Mouse (Mus musculus) inflammation-experienced regulatory T-cells (primary cell): Measurements from ENCODE around the gene Snw1. TPM values are rescaled to one million over a fixed set of nuclear protein-coding genes. Genes with fewer than 3 reads are reported as not detected.

Experiments used
- polyA plus RNA-seq, 2 experiments: library from polyadenylated mRNA; unstranded; fragments of 100-300 nt; shearing (Covaris generic); gene quantifications; one replicate each; pipeline ENCODE4 v1.2.1; 2017

Snw1 gene
- 100 to 1,000 TPM; 160 to 197 TPM for polyA plus RNA-seq

DNA sequence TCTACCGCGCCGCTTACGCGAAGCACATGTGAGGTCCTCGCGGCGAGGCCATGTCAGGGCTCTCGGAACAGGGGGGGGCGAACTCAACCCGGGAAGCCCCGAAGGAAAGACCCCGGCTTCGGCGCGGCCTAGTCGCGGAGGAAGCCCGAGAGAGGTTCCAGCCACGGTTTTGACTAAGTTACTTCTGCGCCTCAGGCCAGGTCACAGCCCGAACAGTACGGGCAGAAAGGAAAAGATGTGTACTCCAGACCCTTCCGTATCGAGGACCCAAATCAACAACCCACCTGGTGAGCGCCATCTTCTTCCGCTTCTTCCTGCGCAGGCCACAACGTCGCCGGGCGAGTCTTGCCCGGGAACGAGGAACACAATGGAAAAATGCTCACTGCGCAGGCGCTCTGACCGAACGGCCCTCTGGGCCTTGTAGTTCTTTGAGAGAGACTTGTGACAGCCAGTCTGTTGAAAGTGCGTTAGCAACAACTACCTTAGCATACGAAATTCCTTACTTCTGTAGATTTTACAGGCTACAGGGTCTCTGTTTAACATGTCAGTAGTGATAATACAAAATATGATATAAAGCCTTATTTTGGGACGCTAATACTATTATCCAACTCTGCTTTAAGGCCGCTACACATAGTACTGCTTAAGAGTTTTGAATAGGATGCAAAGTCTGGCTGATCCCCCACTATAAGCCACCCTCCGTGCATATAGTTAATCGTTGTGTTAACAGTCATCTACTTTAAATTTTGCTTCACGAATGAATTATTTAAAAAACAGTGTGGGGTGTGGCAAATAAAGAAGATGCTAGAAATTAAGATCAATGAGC is at the start of gene Snw1:
Gene Snw1, minus strand, starts transcription at position 311 of the 823 bp plus-strand sequence.

DNA sequence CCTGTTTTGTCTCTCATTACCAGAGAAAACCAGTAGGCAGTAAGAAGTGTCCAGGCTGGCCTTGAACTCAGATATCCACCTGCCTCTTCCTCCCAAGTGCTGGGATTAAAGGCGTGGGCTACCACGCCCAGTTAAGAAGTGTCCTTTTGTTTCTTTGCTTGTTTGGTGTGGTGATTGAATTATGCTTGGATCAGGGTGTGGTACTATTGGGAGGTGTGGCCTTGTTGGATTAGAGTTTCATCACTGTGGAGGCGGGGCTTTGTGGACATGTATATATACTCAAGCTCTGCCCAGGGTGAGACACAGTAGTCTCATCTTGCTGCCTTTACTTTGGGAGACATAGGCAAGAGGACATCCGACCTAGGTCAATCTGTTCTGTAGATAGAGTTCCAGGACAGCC is 41.9 kb upstream of the Snw1 start, which contains the start of gene Gm8300:
Gene Gm8300, plus strand, starts transcription at position 301 of the 400 bp plus-strand sequence.

DNA sequence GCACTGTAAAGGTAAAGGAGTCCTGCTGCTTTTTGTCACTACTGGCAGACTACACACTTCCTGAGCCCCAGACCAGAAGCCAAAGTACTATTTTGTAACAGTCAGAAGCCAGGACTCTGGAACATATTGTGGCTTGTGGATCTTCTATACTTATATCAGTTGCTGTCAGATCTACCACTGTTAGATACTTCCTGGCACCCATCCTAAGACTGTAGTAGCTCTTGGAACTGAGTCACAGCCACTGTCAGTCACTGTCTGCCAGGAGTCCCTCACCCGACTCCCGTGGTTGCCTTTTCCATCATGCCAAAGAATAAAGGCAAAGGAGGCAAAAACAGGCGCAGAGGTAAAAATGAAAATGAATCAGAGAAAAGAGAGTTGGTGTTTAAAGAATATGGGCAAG is 22.3 kb upstream of the Snw1 start, which contains the start of gene Gm5788:
Gene Gm5788, plus strand, starts transcription at position 301 of the 400 bp plus-strand sequence.

DNA sequence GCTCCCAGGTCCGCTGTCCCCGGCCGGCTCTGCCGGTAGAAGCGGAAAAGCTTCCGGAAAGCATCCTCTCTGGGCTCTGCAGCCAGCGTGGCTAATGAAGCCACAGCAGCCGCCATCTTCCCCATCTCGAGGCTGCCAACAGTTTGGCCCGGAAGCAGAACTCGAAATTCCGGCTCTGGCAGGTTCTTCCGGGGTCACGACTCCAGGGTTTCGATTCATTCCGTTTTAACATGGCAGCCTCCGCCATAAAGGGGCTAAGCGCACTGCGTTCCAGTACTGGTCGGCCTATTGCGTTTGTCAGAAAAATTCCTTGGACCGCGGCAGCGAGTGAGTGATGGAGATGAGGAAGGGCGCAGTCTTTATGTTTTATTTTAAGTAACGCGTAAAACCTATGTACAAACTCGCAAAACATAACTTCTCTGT is 28.4 kb downstream of the Snw1 start, which contains the start of the genes Slirp and Alkbh1:
Gene Slirp, plus strand, starts transcription at position 197 of the 423 bp plus-strand sequence.
Gene Alkbh1, minus strand, starts transcription at position 318 of the 423 bp plus-strand sequence.

Other genes starting within 250 kb of the Snw1 start
- gene Noxred1, start 233.5 kb downstream of the Snw1 start, polyA plus RNA-seq: 1 to 10 TPM in 1 of 2 experiments, under 1 TPM in 1; 0.54 to 2.1 TPM
- gene Vipas39, start 206.0 kb downstream of the Snw1 start, polyA plus RNA-seq: 10 to 100 TPM; 24.6 to 35.4 TPM
- 100 to 1,000 TPM; 173 to 190 TPM for gene Ahsa1, start 205.8 kb downstream of the Snw1 start, polyA plus RNA-seq
- gene Ism2, start 172.6 kb downstream of the Snw1 start, polyA plus RNA-seq: under 1 TPM in 1 of 2 experiments, not detected in 1; 0.29 TPM
- gene Sptlc2, start 83.9 kb downstream of the Snw1 start, polyA plus RNA-seq: 100 to 1,000 TPM; 146 to 161 TPM
- 10 to 100 TPM; 54.1 to 85.4 TPM for gene Slirp, start 28.4 kb downstream of the Snw1 start, polyA plus RNA-seq
- 10 to 100 TPM; 65.2 to 78.9 TPM for gene Alkbh1, start 28.3 kb downstream of the Snw1 start, polyA plus RNA-seq
- gene Gm5788, start 22.4 kb upstream of the Snw1 start, polyA plus RNA-seq: 1 to 10 TPM in 1 of 2 experiments, not detected in 1; 1.0 TPM
- 1 to 10 TPM in 1 of 2 experiments, under 1 TPM in 1; 0.28 to 2.2 TPM for gene Gm8300, start 42.0 kb upstream of the Snw1 start, polyA plus RNA-seq
- gene Oog1, start 130.4 kb upstream of the Snw1 start, polyA plus RNA-seq: under 1 TPM in 1 of 2 experiments, not detected in 1; 0.71 TPM
- under 1 TPM in 1 of 2 experiments, not detected in 1; 0.66 TPM for gene Gm4027, start 146.6 kb upstream of the Snw1 start, polyA plus RNA-seq
- gene Gm16381, start 172.3 kb upstream of the Snw1 start, polyA plus RNA-seq: under 1 TPM in 1 of 2 experiments, not detected in 1; 0.99 TPM